Mouse (Mus musculus): ENCODE measurements around the gene Prr15l. TPM values are rescaled to one million over a fixed set of nuclear protein-coding genes. Genes with fewer than 3 reads are reported as not detected.

Gene Prr15l
- polyA plus RNA-seq (2015; fragmentation: Nextera tagmentation; extraction: Ambion mirVana): 3.2 and 4.4 TPM in 2 replicates

GRCm38 (mm10) chr11:96928088-96928487 is at the start of gene Prr15l:
Gene Prr15l, plus strand, starts transcription at chr11:96928104.

GRCm38 (mm10) chr11:96916044-96916884 is 11.6 kb upstream of the Prr15l start, which contains the start of gene Cdk5rap3:
Gene Cdk5rap3, minus strand, starts transcription at chr11:96916496.

GRCm38 (mm10) chr11:96943746-96944304 is 15.9 kb downstream of the Prr15l start, which contains the start of gene Pnpo:
Gene Pnpo, minus strand, starts transcription at chr11:96943986.

GRCm38 (mm10) chr11:96982859-96983258 is 55.0 kb downstream of the Prr15l start, which contains the start of gene Sp2:
Gene Sp2, minus strand, starts transcription at chr11:96982959.

Other genes starting within 250 kb of the Prr15l start
- gene Snx11, start 150.5 kb upstream of the Prr15l start, polyA plus RNA-seq (2015; fragmentation: Nextera tagmentation; extraction: Ambion mirVana): 12.6 and 14.4 TPM in 2 replicates
- gene Cbx1, start 139.0 kb upstream of the Prr15l start, polyA plus RNA-seq (2015; fragmentation: Nextera tagmentation; extraction: Ambion mirVana): 48.6 and 50.7 TPM in 2 replicates
- gene Nfe2l1, start 98.1 kb upstream of the Prr15l start, polyA plus RNA-seq (2015; fragmentation: Nextera tagmentation; extraction: Ambion mirVana): 18.3 and 22.8 TPM in 2 replicates
- gene Copz2, start 78.2 kb upstream of the Prr15l start, polyA plus RNA-seq (2015; fragmentation: Nextera tagmentation; extraction: Ambion mirVana): 33.8 and 42.6 TPM in 2 replicates
- gene Cdk5rap3, start 11.6 kb upstream of the Prr15l start, polyA plus RNA-seq (2015; fragmentation: Nextera tagmentation; extraction: Ambion mirVana): 44.2 and 45.6 TPM in 2 replicates
- gene Pnpo, start 15.9 kb downstream of the Prr15l start, polyA plus RNA-seq (2015; fragmentation: Nextera tagmentation; extraction: Ambion mirVana): 410 and 492 TPM in 2 replicates
- 14.4 and 14.5 TPM in 2 replicates for gene Sp2, start 54.9 kb downstream of the Prr15l start, polyA plus RNA-seq (2015; fragmentation: Nextera tagmentation; extraction: Ambion mirVana)
- gene Sp6, start 85.3 kb downstream of the Prr15l start, polyA plus RNA-seq (2015; fragmentation: Nextera tagmentation; extraction: Ambion mirVana): 0.11 TPM in 1 of 2 replicates, not detected in the other
- 6.8 and 8.7 TPM in 2 replicates for gene Scrn2, start 101.8 kb downstream of the Prr15l start, polyA plus RNA-seq (2015; fragmentation: Nextera tagmentation; extraction: Ambion mirVana)
- 0.41 TPM in 2 replicates for gene Lrrc46, start 113.3 kb downstream of the Prr15l start, polyA plus RNA-seq (2015; fragmentation: Nextera tagmentation; extraction: Ambion mirVana)
- 41.0 and 45.8 TPM in 2 replicates for gene Mrpl10, start 113.5 kb downstream of the Prr15l start, polyA plus RNA-seq (2015; fragmentation: Nextera tagmentation; extraction: Ambion mirVana)
- 4.7 and 7.1 TPM in 2 replicates for gene Osbpl7, start 122.5 kb downstream of the Prr15l start, polyA plus RNA-seq (2015; fragmentation: Nextera tagmentation; extraction: Ambion mirVana)
- gene Tbx21, start 187.2 kb downstream of the Prr15l start, polyA plus RNA-seq (2015; fragmentation: Nextera tagmentation; extraction: Ambion mirVana): 0.41 and 0.92 TPM in 2 replicates
- gene Tbkbp1, start 223.4 kb downstream of the Prr15l start, polyA plus RNA-seq (2015; fragmentation: Nextera tagmentation; extraction: Ambion mirVana): 3.0 and 4.4 TPM in 2 replicates

Data from spleen, postnatal 0 days (tissue).